Mouse (Mus musculus) hindbrain, embryonic 13.5 days (tissue): ENCODE data around the gene Mon2. TPM values are rescaled to one million over a fixed set of nuclear protein-coding genes. Genes with fewer than 3 reads are reported as not detected.
A peak's percentile ranks its signal among the peaks of the same experiment; 100 is the strongest.

Source experiments
- ATAC-seq: fragments of 200-750 bp; cut with Nextera tagmentation; 2 replicates; pipeline ENCODE4 v1.8.0; 2017; ENCODE audit warnings: moderate TSS enrichment; ENCODE audit not compliant: low FRiP score
- H3K27ac ChIP-seq: fragments of 300-500 bp; sonication (generic); 2 replicates; pipeline ENCODE4 v1.5.1; 2015; ENCODE audit warnings: inconsistent platforms, mild to moderate bottlenecking, moderate library complexity
- H3K27me3 ChIP-seq: fragments of 300-500 bp; sonication (generic); 2 replicates; pipeline ENCODE4 v1.6.1; 2015; ENCODE audit warnings: mild to moderate bottlenecking, inconsistent platforms
- H3K36me3 ChIP-seq: fragments of 300-500 bp; sonication (generic); 2 replicates; pipeline ENCODE4 v1.6.1; 2015; ENCODE audit warnings: mild to moderate bottlenecking, inconsistent platforms
- H3K4me1 ChIP-seq: fragments of 300-500 bp; sonication (generic); replicated peaks from 2 replicates; pipeline ENCODE4 v1.6.1; 2015; ENCODE audit warnings: inconsistent platforms
- H3K4me2 ChIP-seq: fragments of 300-500 bp; sonication (generic); 2 replicates; pipeline ENCODE4 v1.6.1; 2015; ENCODE audit warnings: inconsistent platforms, mild to moderate bottlenecking, moderate library complexity
- H3K4me3 ChIP-seq: fragments of 300-500 bp; sonication (generic); 2 replicates; pipeline ENCODE4 v1.5.1; 2015; ENCODE audit warnings: mild to moderate bottlenecking, inconsistent platforms
- H3K9ac ChIP-seq: fragments of 300-500 bp; sonication (generic); 2 replicates; pipeline ENCODE4 v1.6.1; 2015; ENCODE audit warnings: mild to moderate bottlenecking, inconsistent platforms
- H3K9me3 ChIP-seq: fragments of 300-500 bp; sonication (generic); 2 replicates; pipeline ENCODE4 v1.6.1; 2016; ENCODE audit warnings: inconsistent platforms
- WGBS: fragments of 180-500 bp; shearing (Covaris S2); methylation state at CpG from one replicate; pipeline ENCODE4 v1.1.7; 2015; 5-methylcytosine and 5-hydroxymethylcytosine counted together
- polyA plus RNA-seq: library from polyadenylated mRNA; unstranded; fragments of >200 nt; fragmentation: Nextera tagmentation; extraction: Ambion mirVana; gene quantifications from 2 replicates; pipeline ENCODE4 v1.2.1, GENCODE M21; 2015

Gene Mon2
- polyA plus RNA-seq, 1 experiment from 2014 or later: 27.9 TPM

- ATAC-seq: no peak
- 90% methylated on average over 20 of the region's 20 CpGs for WGBS
Observed at GRCm38 (mm10) chr10:123005237-123006185, 70.8 kb downstream of the Mon2 start.

GRCm38 (mm10) chr10:123004475-123005236, 71.6 kb downstream of the Mon2 start:
- Histone ChIP-seq H3K36me3 (peaks cover 62% of the 10 kb centered on the region), H3K27me3 (no peaks in the 10 kb centered on the region), H3K4me1 (no peaks in the 10 kb centered on the region), H3K4me2 (no peak overlapping the region), H3K9ac (0 out of 2 replicates have a peak overlapping the region, but pooled peaks have one; percentile 39), H3K4me3 (no peak overlapping the region), H3K27ac (no peak overlapping the region), H3K9me3 (no peaks in the 10 kb centered on the region)
- peak; percentile 39; the same call in 1 of the 2 replicates for ATAC-seq
- 75% methylated on average over 15 of the region's 15 CpGs for WGBS

More at GRCm38 (mm10) chr10:123005237-123006185, 70.8 kb downstream of the Mon2 start:
- no peaks in the 10 kb centered on the region for H3K27me3 ChIP-seq
- no peak overlapping the region for H3K4me3 ChIP-seq
- H3K9ac ChIP-seq: no peak overlapping the region
- no peak overlapping the region for H3K27ac ChIP-seq
- H3K4me2 ChIP-seq: no peak overlapping the region
- peaks cover 63% of the 10 kb centered on the region for H3K36me3 ChIP-seq
- H3K9me3 ChIP-seq: no peaks in the 10 kb centered on the region
- H3K4me1 ChIP-seq: no peaks in the 10 kb centered on the region

GRCm38 (mm10) chr10:123001985-123002384, 74.3 kb downstream of the Mon2 start:
- Histone ChIP-seq H3K4me1 (no peaks in the 10 kb centered on the region), H3K4me3 (no peak overlapping the region), H3K9ac (no peak overlapping the region), H3K9me3 (no peaks in the 10 kb centered on the region), H3K27ac (no peak overlapping the region), H3K27me3 (no peaks in the 10 kb centered on the region), H3K36me3 (peaks cover 66% of the 10 kb centered on the region), H3K4me2 (no peak overlapping the region)
- WGBS: 78% methylated on average over 1 of the region's 1 CpGs
- ATAC-seq: no peak

- ATAC-seq: no peak
- H3K4me2 ChIP-seq: no peak overlapping the region
- no peaks in the 10 kb centered on the region for H3K4me1 ChIP-seq
- no peak overlapping the region for H3K4me3 ChIP-seq
- H3K9ac ChIP-seq: no peak overlapping the region
- WGBS: 90% methylated on average over 3 of the region's 3 CpGs
- no peaks in the 10 kb centered on the region for H3K9me3 ChIP-seq
- no peak overlapping the region for H3K27ac ChIP-seq
- H3K27me3 ChIP-seq: no peaks in the 10 kb centered on the region
- peaks cover 67% of the 10 kb centered on the region for H3K36me3 ChIP-seq
Observed at GRCm38 (mm10) chr10:123001363-123001762, 74.9 kb downstream of the Mon2 start.

GRCm38 (mm10) chr10:122999356-122999755, 76.9 kb downstream of the Mon2 start:
- peaks cover 79% of the 10 kb centered on the region for H3K36me3 ChIP-seq
- H3K9ac ChIP-seq: no peak overlapping the region
- H3K4me3 ChIP-seq: no peak overlapping the region
- no peaks in the 10 kb centered on the region for H3K9me3 ChIP-seq
- H3K4me1 ChIP-seq: no peaks in the 10 kb centered on the region
- H3K27me3 ChIP-seq: no peaks in the 10 kb centered on the region
- 75% methylated on average over 6 of the region's 6 CpGs for WGBS
- H3K27ac ChIP-seq: no peak overlapping the region
- ATAC-seq: no peak
- no peak overlapping the region for H3K4me2 ChIP-seq

- ATAC-seq: no peak
- peaks cover 76% of the 10 kb centered on the region for H3K36me3 ChIP-seq
- no peak overlapping the region for H3K9ac ChIP-seq
- H3K27me3 ChIP-seq: no peaks in the 10 kb centered on the region
- no peaks in the 10 kb centered on the region for H3K4me1 ChIP-seq
- no peak overlapping the region for H3K4me3 ChIP-seq
- 91% methylated on average over 2 of the region's 2 CpGs for WGBS
- H3K4me2 ChIP-seq: no peak overlapping the region
- H3K27ac ChIP-seq: no peak overlapping the region
- no peaks in the 10 kb centered on the region for H3K9me3 ChIP-seq
Observed at GRCm38 (mm10) chr10:122997852-122998251, 78.5 kb downstream of the Mon2 start.

GRCm38 (mm10) chr10:122994402-122995107, 81.8 kb downstream of the Mon2 start:
- 60% methylated on average over 17 of the region's 17 CpGs for WGBS
- Histone ChIP-seq H3K27me3 (no peaks in the 10 kb centered on the region), H3K36me3 (peaks cover 74% of the 10 kb centered on the region), H3K4me2 (no peak overlapping the region), H3K9me3 (no peaks in the 10 kb centered on the region), H3K27ac (no peak overlapping the region), H3K9ac (no peak overlapping the region), H3K4me1 (no peaks in the 10 kb centered on the region), H3K4me3 (no peak overlapping the region)
- ATAC-seq: no peak

- Histone ChIP-seq H3K9me3 (no peaks in the 10 kb centered on the region), H3K9ac (no peak overlapping the region), H3K4me2 (no peak overlapping the region), H3K4me3 (no peak overlapping the region), H3K27me3 (no peaks in the 10 kb centered on the region), H3K36me3 (peaks cover 46% of the 10 kb centered on the region), H3K4me1 (peaks cover 13% of the 10 kb centered on the region), H3K27ac (peak overlapping the region; percentile 18; the same call in 1 of the 2 replicates)
- WGBS: 90% methylated on average over 9 of the region's 9 CpGs
- no peak for ATAC-seq
Observed at GRCm38 (mm10) chr10:122991648-122992047, 84.7 kb downstream of the Mon2 start.

- Histone ChIP-seq H3K4me1 (peaks cover 14% of the 10 kb centered on the region), H3K36me3 (peaks cover 40% of the 10 kb centered on the region), H3K27me3 (no peaks in the 10 kb centered on the region), H3K9ac (no peak overlapping the region), H3K9me3 (no peaks in the 10 kb centered on the region), H3K27ac (0 out of 2 replicates have a peak overlapping the region, but pooled peaks have one; percentile 44), H3K4me3 (no peak overlapping the region), H3K4me2 (no peak overlapping the region)
- ATAC-seq: no peak
- 92% methylated on average over 9 of the region's 9 CpGs for WGBS
Observed at GRCm38 (mm10) chr10:122991053-122991452, 85.3 kb downstream of the Mon2 start.

- Histone ChIP-seq H3K27me3 (no peaks in the 10 kb centered on the region), H3K9ac (no peak overlapping the region), H3K36me3 (peaks cover 36% of the 10 kb centered on the region), H3K4me1 (peaks cover 14% of the 10 kb centered on the region), H3K4me2 (no peak overlapping the region), H3K4me3 (no peak overlapping the region), H3K9me3 (no peaks in the 10 kb centered on the region), H3K27ac (no peak overlapping the region)
- no peak for ATAC-seq
- 94% methylated on average over 6 of the region's 6 CpGs for WGBS
Observed at GRCm38 (mm10) chr10:122990606-122991005, 85.7 kb downstream of the Mon2 start.

- Histone ChIP-seq H3K27ac (no peak overlapping the region), H3K9me3 (no peaks in the 10 kb centered on the region), H3K9ac (no peak overlapping the region), H3K27me3 (no peaks in the 10 kb centered on the region), H3K4me2 (no peak overlapping the region), H3K4me3 (no peak overlapping the region), H3K36me3 (peaks cover 29% of the 10 kb centered on the region), H3K4me1 (peaks cover 14% of the 10 kb centered on the region)
- no peak for ATAC-seq
- 94% methylated on average over 9 of the region's 9 CpGs for WGBS
Observed at GRCm38 (mm10) chr10:122989916-122990315, 86.4 kb downstream of the Mon2 start.

GRCm38 (mm10) chr10:122988372-122988771, 87.9 kb downstream of the Mon2 start:
- peaks cover 24% of the 10 kb centered on the region for H3K4me1 ChIP-seq
- H3K4me3 ChIP-seq: no peak overlapping the region
- H3K27ac ChIP-seq: no peak overlapping the region
- H3K36me3 ChIP-seq: peaks cover 18% of the 10 kb centered on the region
- H3K27me3 ChIP-seq: no peaks in the 10 kb centered on the region
- H3K4me2 ChIP-seq: no peak overlapping the region
- H3K9ac ChIP-seq: no peak overlapping the region
- no peak for ATAC-seq
- WGBS: 88% methylated on average over 7 of the region's 7 CpGs
- no peaks in the 10 kb centered on the region for H3K9me3 ChIP-seq
